Mouse (Mus musculus) kidney, adult 11 months (tissue): ENCODE measurements at regions not wholly inside any gene's neighbourhood (a gene's known extent, or its start where the extent isn't known, plus 50 kb on each side); places are given as distances from the start of the nearest gene placed in this dataset.

ENCODE experiments used
- DNase-seq: peaks from one replicate; pipeline ENCODE4 v3.0.0; 2022

- no peak for DNase-seq
These were observed 114.8 kb upstream of the Zfp648 start for GRCm38 (mm10) chr1:154086145-154086544.

DNA sequence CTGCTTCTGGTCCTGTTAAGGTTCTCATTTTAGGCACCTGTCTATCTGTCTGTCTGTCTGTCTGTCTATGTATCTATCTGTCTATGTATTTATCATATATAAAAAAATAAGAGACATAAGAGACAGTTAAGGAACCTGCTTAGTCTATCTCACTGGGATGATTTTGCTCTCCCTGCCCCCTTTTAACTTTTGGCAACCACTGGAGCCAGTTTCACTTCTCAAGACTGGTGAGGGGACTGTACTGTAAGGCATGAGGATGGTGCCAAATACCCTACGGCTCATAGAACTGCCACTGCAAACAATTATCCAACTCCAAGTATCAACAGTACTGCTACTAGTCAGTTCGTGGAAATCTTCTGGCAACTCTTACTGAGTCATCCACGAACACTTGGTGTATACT is 111.2 kb upstream of the Zfp648 start:
- DNase-seq = no peak

GRCm38 (mm10) chr1:154090521-154091490 is 110.2 kb upstream of the Zfp648 start:
- no peak for DNase-seq

DNA sequence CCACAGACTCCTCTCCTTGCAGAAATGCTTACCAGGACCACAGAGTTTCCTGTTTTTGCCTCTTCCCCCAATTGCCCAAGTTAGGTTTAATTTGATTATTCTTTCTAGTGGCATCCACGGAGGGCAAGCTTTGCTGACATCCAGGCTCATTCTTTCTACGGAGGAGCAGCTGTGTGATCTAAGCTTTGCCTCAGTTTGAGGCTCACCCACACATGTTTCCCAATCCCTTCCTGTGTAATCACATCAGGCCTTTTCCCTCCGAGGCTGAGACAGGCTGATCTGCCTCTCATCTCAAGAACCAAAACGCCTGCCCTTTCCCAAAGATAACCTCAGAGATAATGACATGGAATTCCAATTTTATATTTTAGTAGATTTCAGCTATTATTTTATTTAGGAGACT is 107.4 kb upstream of the Zfp648 start:
- no peak for DNase-seq

DNA sequence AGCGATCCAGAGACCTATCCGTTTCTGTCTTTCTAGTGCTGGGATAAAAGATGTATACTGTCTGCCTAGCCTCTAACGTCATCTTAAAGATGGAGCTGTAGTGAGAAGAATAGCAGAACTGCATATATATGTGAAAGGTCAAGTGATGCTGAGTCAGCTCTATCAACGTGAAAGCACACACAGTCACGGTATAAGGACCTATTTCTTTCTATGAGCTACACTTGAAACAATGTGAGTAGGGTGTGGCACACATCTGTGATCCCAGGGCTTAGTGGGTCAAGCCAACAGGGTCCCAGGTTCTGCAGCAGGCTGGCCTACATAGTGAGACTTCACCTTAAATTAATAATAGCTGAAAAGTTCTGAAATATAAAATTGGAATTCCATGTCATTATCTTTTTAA is 106.6 kb upstream of the Zfp648 start:
- DNase-seq = no peak

DNA sequence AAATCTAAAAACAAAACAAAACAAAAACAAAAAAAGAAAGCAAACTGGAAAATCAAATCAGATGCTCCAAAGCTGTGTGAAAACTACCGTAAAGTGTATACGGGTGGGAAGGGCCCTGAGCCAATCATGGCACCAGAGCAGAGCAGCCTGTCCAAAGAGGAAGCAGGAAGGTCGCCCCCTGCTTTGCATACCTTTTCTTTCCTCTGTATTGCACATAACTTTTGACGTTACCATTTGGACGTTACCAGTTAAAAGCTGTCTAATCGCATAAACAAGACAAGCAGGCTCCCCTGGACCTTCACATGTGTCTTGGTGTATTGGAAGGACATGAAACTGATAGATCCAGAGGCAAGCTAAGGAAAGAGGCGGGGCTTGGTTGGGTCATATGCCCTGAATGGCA is 104.9 kb upstream of the Zfp648 start:
- no peak for DNase-seq

DNA sequence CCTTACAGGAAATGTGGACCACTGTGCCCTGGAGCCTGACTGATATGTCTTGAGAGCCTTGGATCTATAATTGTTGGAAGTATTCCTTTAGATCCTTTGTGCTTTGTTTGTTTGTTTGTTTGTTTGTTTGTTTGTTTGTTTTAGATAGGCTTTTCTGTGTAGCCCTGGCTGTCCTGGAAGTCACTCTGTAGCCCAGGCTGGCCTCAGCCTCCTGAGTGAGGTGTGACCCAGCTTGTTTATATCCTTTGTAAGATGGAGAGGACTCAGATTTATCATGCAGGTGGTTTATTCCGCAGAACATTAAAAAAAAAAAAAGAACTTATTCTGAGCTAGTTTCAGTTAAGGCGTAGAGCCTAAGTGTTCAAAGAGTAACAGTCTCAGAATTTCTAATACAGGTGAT is 104.1 kb upstream of the Zfp648 start:
- DNase-seq = no peak

GRCm38 (mm10) chr1:154097656-154098055 is 103.3 kb upstream of the Zfp648 start:
- DNase-seq = no peak

- DNase-seq = no peak
These were observed 100.4 kb upstream of the Zfp648 start for GRCm38 (mm10) chr1:154100556-154100955.

DNA sequence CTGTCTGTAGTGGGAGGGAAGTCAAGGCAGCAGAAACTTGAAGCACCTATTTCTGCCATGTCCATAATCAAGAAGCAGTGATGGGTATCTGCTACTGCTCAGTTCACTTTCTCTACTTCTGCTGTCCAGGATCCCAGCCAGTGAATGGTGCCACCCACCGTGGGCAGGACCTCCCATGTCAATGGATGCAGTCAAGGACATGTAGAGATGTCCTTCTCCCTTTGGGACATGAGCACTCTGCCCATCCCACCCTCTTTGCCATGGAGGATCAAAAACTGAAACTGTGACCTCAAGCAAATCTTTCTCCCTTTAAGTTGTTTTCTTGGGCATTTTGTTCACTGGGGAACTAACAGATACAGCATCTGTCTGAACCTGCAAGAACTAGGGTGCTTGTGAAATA is 99.6 kb upstream of the Zfp648 start:
- no peak for DNase-seq

GRCm38 (mm10) chr1:154102191-154102590 is 98.8 kb upstream of the Zfp648 start:
- DNase-seq = no peak

DNA sequence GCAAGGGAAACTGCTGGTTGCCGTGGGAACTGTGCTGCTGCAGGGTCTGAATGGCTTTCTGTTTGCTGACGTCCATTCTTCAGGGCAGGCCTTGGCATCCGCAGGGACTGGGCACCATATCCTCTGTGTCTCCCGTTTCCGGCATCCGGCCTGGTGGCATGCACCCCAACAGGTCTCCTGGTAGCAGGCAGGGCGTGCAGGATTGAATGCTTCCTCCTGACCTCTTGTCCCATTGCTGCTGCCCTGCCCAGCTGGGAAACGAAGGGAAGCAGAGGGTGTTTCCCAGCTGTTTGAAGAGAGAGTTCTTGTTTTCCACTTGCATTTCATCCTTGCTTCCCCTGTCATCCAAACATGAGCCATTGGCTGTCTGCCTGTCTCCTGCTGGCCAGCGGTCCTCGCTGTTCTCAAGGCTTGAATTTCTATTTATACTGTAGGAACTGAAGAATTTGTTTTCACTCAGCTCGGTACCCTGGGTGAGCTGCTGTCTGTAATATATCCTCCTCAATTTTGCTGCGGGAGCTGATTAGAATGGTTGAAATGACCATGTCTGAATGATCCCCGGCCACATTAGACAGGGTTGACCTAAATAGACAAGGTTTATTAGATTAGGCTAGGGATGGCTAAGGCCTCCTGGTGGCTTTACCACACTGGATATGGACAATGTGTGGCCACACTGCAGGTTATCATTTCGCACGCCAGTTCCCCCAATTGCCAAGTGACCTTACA is 98.0 kb upstream of the Zfp648 start:
- peak; percentile 67 for DNase-seq

DNA sequence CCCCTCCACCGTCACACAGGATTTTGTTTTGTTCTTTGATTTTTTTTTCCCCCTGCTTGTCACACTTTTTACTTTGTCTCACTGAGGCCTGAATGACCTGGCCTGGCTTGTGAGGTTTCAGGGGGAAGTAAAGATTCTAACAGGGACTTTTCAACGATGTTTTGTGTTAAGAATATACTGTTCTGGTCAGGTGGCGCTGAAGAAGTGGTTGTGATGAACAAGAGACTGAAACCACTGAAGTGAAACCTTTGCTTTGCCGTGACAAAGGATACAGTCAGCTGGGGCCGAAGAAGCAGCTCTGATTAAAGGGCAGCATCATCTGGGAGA is 97.4 kb upstream of the Zfp648 start:
- no peak for DNase-seq

DNA sequence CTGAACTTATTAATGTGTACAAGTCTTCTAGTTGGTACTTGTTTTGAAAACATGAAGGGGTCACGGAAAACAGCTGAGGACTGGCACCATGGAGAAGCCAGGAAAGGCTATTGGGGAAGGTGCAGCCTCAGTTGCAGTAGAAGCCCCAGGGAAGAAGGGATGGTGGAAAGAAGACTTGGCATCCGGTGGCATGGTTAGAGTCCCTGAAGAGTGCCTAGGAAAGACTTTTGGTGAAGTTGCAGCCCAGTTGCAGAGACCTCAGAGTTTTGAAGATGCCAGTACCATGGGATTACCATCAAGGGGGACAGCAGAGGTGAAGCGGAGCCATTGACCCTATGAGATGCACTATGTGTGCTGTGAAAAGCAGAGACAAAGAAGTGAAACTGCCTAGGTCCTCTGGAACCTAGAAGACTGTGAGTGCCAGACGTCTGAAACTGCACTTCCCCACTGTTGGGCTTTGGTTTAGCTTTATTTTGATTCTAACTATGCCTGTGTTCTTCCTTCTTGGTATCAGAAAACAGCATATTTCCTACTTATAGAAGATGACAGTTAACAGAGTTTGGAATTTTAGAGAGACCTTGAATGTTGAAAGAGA is 96.9 kb upstream of the Zfp648 start:
- DNase-seq = no peak

- no peak for DNase-seq
These were observed 96.2 kb upstream of the Zfp648 start for GRCm38 (mm10) chr1:154104779-154105178.

GRCm38 (mm10) chr1:154112500-154112899 is 88.5 kb upstream of the Zfp648 start:
- DNase-seq = no peak

- DNase-seq = no peak
These were observed 87.5 kb upstream of the Zfp648 start for GRCm38 (mm10) chr1:154113291-154114050.

DNA sequence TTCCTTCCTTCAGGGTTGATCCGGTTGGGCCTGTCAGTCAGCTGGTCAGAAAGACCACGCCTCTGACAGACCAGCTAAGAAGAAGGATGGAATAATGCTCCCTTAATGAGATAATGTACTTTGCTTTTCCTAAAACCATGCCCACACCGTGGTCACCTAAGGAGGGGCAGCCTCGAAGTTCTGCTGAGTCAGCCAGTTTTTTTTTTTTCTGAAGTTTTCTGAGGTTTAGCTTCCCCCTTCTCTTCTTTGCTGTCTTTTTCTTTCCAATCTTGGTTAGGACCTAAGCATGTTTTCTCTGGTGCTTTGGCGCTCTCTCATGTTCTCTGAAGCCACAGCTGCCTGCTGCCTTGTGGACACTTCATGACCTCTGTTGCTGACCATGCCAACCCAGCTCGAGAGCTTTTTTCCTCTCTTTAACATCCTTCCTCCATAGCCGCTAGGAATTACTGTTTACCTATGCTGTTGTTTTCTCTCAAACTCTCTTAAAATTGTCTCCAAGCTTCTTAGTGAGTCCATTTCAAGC is 84.7 kb upstream of the Zfp648 start:
- DNase-seq = no peak

DNA sequence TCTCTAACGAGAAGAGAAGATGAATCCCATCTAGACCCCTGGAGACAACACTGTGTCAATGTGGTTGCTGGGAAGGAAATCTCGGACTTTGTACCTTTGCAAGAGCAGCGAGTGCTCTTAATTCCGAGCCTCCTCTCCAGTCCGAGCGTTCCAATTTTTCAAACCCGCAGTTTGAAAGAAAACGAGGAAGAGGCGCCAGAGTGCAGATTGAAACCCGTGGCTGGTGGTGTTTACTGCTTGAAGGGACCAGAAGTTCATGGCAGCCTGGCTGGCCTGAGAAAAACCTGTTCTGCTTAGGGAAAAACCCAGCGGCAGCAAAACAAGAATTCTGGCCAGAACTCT is 83.7 kb upstream of the Zfp648 start:
- peak; percentile 66 for DNase-seq

DNA sequence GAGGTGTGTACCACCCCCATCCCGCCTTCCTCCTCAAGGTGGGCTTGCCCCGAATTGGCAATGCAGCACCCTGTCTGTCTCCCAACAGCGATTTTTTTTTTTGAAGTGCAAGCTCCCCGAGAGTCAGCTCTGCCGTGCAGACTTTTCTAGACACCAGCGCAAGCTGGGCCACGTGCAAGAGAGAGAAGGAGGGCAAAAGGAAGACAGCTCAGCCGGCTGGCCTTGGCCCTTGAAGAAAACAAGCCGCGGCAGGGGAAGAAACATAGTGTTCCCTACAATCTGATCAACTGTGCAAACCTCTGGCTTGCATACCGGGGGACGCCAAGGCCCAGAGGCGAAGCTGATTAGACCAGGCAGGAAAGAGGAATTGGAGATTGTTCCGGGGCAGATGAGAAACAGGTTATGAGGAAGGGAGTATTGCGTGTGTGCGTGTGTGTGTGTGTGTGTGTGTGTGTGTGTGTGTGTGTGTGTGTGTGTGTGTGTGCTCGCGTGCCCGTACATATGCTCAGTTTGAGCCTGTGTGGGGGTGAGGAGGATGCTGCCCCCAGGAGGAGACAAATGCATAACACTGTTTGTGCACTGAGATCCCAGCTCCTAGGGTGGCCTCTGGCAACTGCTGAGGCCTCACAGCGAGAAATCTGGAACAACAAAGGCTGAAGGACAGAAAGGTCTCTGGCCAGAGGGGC is 83.2 kb upstream of the Zfp648 start:
- peak; percentile 53 for DNase-seq

DNA sequence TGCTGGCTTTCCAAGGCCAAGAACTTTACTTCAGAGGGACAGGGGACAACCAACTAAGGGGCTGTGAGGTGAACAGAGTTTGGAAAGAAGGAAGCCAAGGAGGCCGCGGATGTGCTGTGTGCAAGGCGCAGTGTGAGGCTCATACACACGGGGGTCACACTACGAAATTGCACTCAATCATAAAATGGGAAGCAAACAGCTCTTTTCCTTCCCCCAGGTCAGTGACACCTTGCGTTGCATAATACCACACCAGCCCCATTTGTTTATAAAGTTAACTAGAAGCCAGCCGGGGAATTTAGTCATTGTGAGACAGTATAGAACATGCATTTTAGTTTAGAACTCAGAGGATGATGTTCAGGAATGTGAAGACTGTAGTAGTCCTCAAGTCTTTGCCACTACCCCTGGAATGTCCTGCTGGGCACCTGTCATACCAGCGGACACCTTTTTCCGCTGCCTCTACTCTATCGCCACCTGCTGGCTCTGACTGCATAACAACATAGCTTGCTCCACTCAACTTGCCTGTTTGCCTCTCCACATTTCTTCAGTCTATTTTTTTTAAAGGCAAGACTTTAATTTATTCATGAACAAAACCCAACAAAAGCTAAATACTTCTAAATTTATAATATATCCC is 82.5 kb upstream of the Zfp648 start:
- DNase-seq = peak; percentile 68

DNA sequence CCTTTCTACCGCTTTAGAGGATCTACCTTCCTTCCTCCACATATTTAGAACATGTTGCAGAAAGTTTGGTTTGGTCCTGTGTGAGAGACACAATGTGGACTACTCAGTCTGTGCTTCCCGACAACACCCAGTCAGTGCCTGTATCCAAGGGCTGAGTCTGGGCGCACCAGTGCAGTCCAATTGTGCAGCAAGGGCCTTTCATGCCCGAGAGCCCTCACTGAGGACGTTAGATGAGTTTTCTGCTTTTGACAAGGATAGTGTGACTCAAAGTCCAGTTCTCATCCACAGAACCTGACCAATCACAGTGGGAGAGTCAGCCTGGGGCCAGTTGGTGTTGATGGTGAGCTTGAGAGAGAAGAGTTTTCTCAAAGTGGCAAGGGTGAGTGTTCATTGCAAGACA is 81.4 kb upstream of the Zfp648 start:
- peak; percentile 81 for DNase-seq
